26 mouse cellular contexts compared by ENCODE assay signal in the genomic region with DNA sequence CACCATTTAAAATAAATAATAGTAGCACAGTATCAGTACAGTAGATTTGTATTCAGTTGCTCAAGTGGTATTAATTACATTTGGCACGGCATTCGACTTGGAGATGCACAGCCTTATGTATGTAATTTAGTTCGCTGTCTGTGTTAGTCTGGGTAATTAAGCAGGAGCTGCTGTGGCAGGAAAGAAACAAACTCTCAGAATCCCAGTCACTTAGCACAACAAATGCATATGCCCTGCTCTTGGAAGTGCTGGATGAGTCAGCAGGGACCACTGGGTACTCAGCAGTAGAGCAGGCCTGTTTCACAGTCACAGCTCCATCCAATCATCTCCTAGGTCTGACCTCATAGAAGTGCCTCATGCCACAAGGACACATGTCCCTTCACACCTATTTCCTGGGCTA.
DNase-seq lines count a peak whose midpoint lies in the region; ATAC-seq lines count a peak whose summit lies in the region.
"Had no signal": no experiment of that assay in that cellular context is flagged by ENCODE, and none has a peak within 500 bp of the region (broad histone marks: within the 10 kb centered on the region; RNA-seq: fewer than 3 reads in every experiment).

No protein-coding gene starts in this region.

- no peaks in the 10 kb centered on the region for H3K9me3 ChIP-seq in forebrain, embryonic 13.5 days (replicated peaks)
- H3K9me3 ChIP-seq in forebrain, embryonic 12.5 days: no peaks in the 10 kb centered on the region
- no peaks in the 10 kb centered on the region for H3K9me3 ChIP-seq in neural tube, embryonic 14.5 days (ENCODE audit: control insufficient read depth, low read length)
- H3K9me3 ChIP-seq: embryonic facial prominence, embryonic 12.5 days; heart, embryonic 15.5 days; liver, embryonic 12.5 days; lung, embryonic 15.5 days; midbrain, embryonic 10.5 days had no signal

- intact Hi-C loops in left cerebral cortex, postnatal 4 days (cut with DNase I): no loop called here
- intact Hi-C loops in left cerebral cortex, postnatal 10 days (cut with DNase I): no loop called here

- no peak overlapping the region for H3K27ac ChIP-seq in forebrain, embryonic 13.5 days
- H3K27ac ChIP-seq in forebrain, embryonic 12.5 days: no peak overlapping the region
- no peak overlapping the region for H3K27ac ChIP-seq in neural tube, embryonic 14.5 days (ENCODE audit: low read depth, low read length)
- H3K27ac ChIP-seq: embryonic facial prominence, embryonic 12.5 days; heart, embryonic 15.5 days; left cerebral cortex, adult 2 months; liver, embryonic 12.5 days; lung, embryonic 15.5 days; macrophage; midbrain, embryonic 10.5 days had no signal

- no peaks in the 10 kb centered on the region for H3K36me3 ChIP-seq in forebrain, embryonic 13.5 days (ENCODE audit: poor library complexity, severe bottlenecking)
- H3K36me3 ChIP-seq in forebrain, embryonic 12.5 days (replicated peaks): no peaks in the 10 kb centered on the region
- no peaks in the 10 kb centered on the region for H3K36me3 ChIP-seq in neural tube, embryonic 14.5 days (ENCODE audit: control insufficient read depth, insufficient read depth, low read length)
- H3K36me3 ChIP-seq: embryonic facial prominence, embryonic 12.5 days; heart, embryonic 15.5 days; liver, embryonic 12.5 days; lung, embryonic 15.5 days; midbrain, embryonic 10.5 days had no signal

- peaks cover 17% of the 10 kb centered on the region for H3K4me1 ChIP-seq in forebrain, embryonic 13.5 days
- no peaks in the 10 kb centered on the region for H3K4me1 ChIP-seq in forebrain, embryonic 12.5 days
- H3K4me1 ChIP-seq in neural tube, embryonic 14.5 days (ENCODE audit: control insufficient read depth, insufficient read depth, low read length): no peaks in the 10 kb centered on the region
- H3K4me1 ChIP-seq: embryonic facial prominence, embryonic 12.5 days; liver, embryonic 12.5 days; lung, embryonic 15.5 days; midbrain, embryonic 10.5 days had no signal

- H3K27me3 ChIP-seq in forebrain, embryonic 13.5 days: no peaks in the 10 kb centered on the region
- no peaks in the 10 kb centered on the region for H3K27me3 ChIP-seq in forebrain, embryonic 12.5 days
- H3K27me3 ChIP-seq in neural tube, embryonic 14.5 days (ENCODE audit: control insufficient read depth, insufficient read depth, low read length): no peaks in the 10 kb centered on the region
- H3K27me3 ChIP-seq: CH12.LX; embryonic facial prominence, embryonic 12.5 days; heart, embryonic 15.5 days; liver, embryonic 12.5 days; lung, embryonic 15.5 days had no signal

- no peak overlapping the region for H3K9ac ChIP-seq in forebrain, embryonic 13.5 days
- no peak overlapping the region for H3K9ac ChIP-seq in forebrain, embryonic 12.5 days
- H3K9ac ChIP-seq in neural tube, embryonic 14.5 days (replicated peaks; ENCODE audit: low read depth, low read length): no peak overlapping the region
- H3K9ac ChIP-seq: embryonic facial prominence, embryonic 12.5 days; heart, embryonic 15.5 days; liver, embryonic 12.5 days; lung, embryonic 15.5 days had no signal

- peak; percentile 15 for DNase-seq in left cerebral cortex, postnatal 4 days
- DNase-seq in left cerebral cortex, postnatal 10 days (ENCODE audit: extremely low spot score in 1 of 2, low spot score in 2 of 2): no peak
- peak; percentile 7 for DNase-seq in ZHBTc4 (ENCODE audit: low read depth, low spot score)
- no peak for DNase-seq in adrenal gland, adult 8-10 months
- no peak for DNase-seq in layer of hippocampus, adult 11-12 months (ENCODE audit: low spot score)
- DNase-seq: adrenal gland, postnatal 36 days; cerebellum, adult 8-10 months; gastrocnemius, postnatal 14 days; heart, postnatal 4 days; kidney, postnatal 36 days; layer of hippocampus, adult 9-11 months; retina, postnatal 1 day; right cerebral cortex, postnatal 4 days had no signal

- ATAC-seq in forebrain, embryonic 13.5 days: peak; percentile 81
- no peak for ATAC-seq in forebrain, embryonic 12.5 days (ENCODE audit: low FRiP score)
- ATAC-seq in neural tube, embryonic 14.5 days (ENCODE audit: low read depth): peak; percentile 54; the same call in 1 of the 2 replicates
- ATAC-seq: activated CD4-positive, CD25-positive, alpha-beta regulatory T cell, adult 4 months; intestine, embryonic 16.5 days; liver, embryonic 12.5 days had no signal

- no peak overlapping the region for H3K4me2 ChIP-seq in forebrain, embryonic 13.5 days
- no peak overlapping the region for H3K4me2 ChIP-seq in forebrain, embryonic 12.5 days
- H3K4me2 ChIP-seq in neural tube, embryonic 14.5 days (ENCODE audit: low read depth, low read length): no peak overlapping the region
- H3K4me2 ChIP-seq: embryonic facial prominence, embryonic 12.5 days; heart, embryonic 15.5 days; liver, embryonic 12.5 days; lung, embryonic 15.5 days had no signal

- no peak overlapping the region for H3K4me3 ChIP-seq in forebrain, embryonic 13.5 days
- no peak overlapping the region for H3K4me3 ChIP-seq in forebrain, embryonic 12.5 days (replicated peaks)
- no peak overlapping the region for H3K4me3 ChIP-seq in neural tube, embryonic 14.5 days (ENCODE audit: low read depth, low read length)
- H3K4me3 ChIP-seq: embryonic facial prominence, embryonic 12.5 days; heart, embryonic 15.5 days; left cerebral cortex, adult 2 months; liver, embryonic 12.5 days; lung, embryonic 15.5 days; midbrain, embryonic 10.5 days had no signal

- 38% methylated on average over 3 of the region's 3 CpGs for WGBS in forebrain, embryonic 13.5 days
- WGBS in forebrain, embryonic 12.5 days: 54% methylated on average over 3 of the region's 3 CpGs
- WGBS in neural tube, embryonic 14.5 days: 47% methylated on average over 3 of the region's 3 CpGs

Comparison
In these comparisons a context has a peak if more than half of its experiments do, and no peak if none do; other contexts are left out.
1. DNase-seq: peak in left cerebral cortex, postnatal 4 days (single experiment) and ZHBTc4 (single experiment); none in left cerebral cortex, postnatal 10 days (0 of 2), adrenal gland, adult 8-10 months (single experiment) and layer of hippocampus, adult 11-12 months (single experiment).